17 mouse cellular contexts compared by ENCODE assay signal in genomic region chrX:51431706-51432105, GRCm38 (mm10).
"Had no signal": no experiment of that assay in that cellular context is flagged by ENCODE, and none has a peak within 500 bp of the region (broad histone marks: within the 10 kb centered on the region; RNA-seq: fewer than 3 reads in every experiment).

No protein-coding gene starts in this region.

- H3K4me2 ChIP-seq: lung, embryonic 15.5 days; midbrain, embryonic 11.5 days; midbrain, embryonic 13.5 days; midbrain, embryonic 15.5 days; neural tube, embryonic 12.5 days; stomach, embryonic 15.5 days had no signal

- H3K36me3 ChIP-seq: lung, embryonic 15.5 days; midbrain, embryonic 13.5 days; midbrain, embryonic 15.5 days; neural tube, embryonic 12.5 days; stomach, embryonic 15.5 days had no signal

- H3K27me3 ChIP-seq: lung, embryonic 15.5 days; midbrain, embryonic 13.5 days; midbrain, embryonic 15.5 days; neural tube, embryonic 12.5 days; stomach, embryonic 15.5 days had no signal

- H3K4me1 ChIP-seq: lung, embryonic 15.5 days; megakaryocyte, embryonic 14.5 days; midbrain, embryonic 13.5 days; midbrain, embryonic 15.5 days; neural tube, embryonic 12.5 days; stomach, embryonic 15.5 days had no signal

- H3K4me3 ChIP-seq: lung, embryonic 15.5 days; megakaryocyte, embryonic 14.5 days; midbrain, embryonic 13.5 days; midbrain, embryonic 15.5 days; neural tube, embryonic 12.5 days; stomach, embryonic 15.5 days had no signal

- DNase-seq: liver, postnatal 0 days; lung, adult 2 months; lung, postnatal 14 days; lung, postnatal 36 days; right cerebral cortex, postnatal 25 days; thymus, adult 2 months; thymus, postnatal 25 days; thymus, postnatal 4 days had no signal

- H3K9ac ChIP-seq: liver, postnatal 0 days; lung, embryonic 15.5 days; midbrain, embryonic 13.5 days; midbrain, embryonic 15.5 days; neural tube, embryonic 12.5 days; stomach, embryonic 15.5 days had no signal

- H3K27ac ChIP-seq: lung, embryonic 15.5 days; macrophage; midbrain, embryonic 13.5 days; midbrain, embryonic 15.5 days; neural tube, embryonic 12.5 days; stomach, embryonic 15.5 days; stomach, postnatal 0 days had no signal

- H3K9me3 ChIP-seq: lung, embryonic 15.5 days; megakaryocyte, embryonic 14.5 days; midbrain, embryonic 13.5 days; midbrain, embryonic 15.5 days; neural tube, embryonic 12.5 days; stomach, embryonic 15.5 days had no signal
